ENCODE assay signal across 18 mouse cellular contexts in genomic region chr16:38373941-38374340, GRCm38 (mm10). TPM values are rescaled to one million over a fixed set of nuclear protein-coding genes. Genes with fewer than 3 reads are reported as not detected.
DNase-seq lines count a peak whose midpoint lies in the region; ATAC-seq and TF ChIP-seq lines count a peak whose summit lies in the region.
"Had no signal": no experiment of that assay in that cellular context is flagged by ENCODE, and none has a peak within 500 bp of the region (broad histone marks: within the 10 kb centered on the region; RNA-seq: fewer than 3 reads in every experiment).

No protein-coding gene starts in this region.

- no peak for DNase-seq in hindbrain, embryonic 10.5 days (ENCODE audit: low spot score)
- no peak for DNase-seq in hindbrain, embryonic 14.5 days (ENCODE audit: low spot score)
- peak; percentile 64 for DNase-seq in MEL (ENCODE audit: low read depth, low spot score)
- DNase-seq in thymus, postnatal 0 days (ENCODE audit: low spot score), result no peak
- DNase-seq in embryo, embryonic 9.5 days (ENCODE audit: extremely low spot score), result no peak
- DNase-seq: cerebellum, adult 9-11 months; kidney, postnatal 25 days; lung, adult 18-20 months; spleen, adult 18-20 months had no signal

- peaks cover 74% of the 10 kb centered on the region for H3K36me3 ChIP-seq in erythroblast, embryonic 14.5 days (ENCODE audit: control insufficient read depth)
- no peaks in the 10 kb centered on the region for H3K36me3 ChIP-seq in hindbrain, embryonic 10.5 days
- H3K36me3 ChIP-seq in hindbrain, embryonic 14.5 days (replicated peaks; ENCODE audit: control insufficient read depth, insufficient read depth), result no peaks in the 10 kb centered on the region
- peaks cover 3 to 42% of the 10 kb centered on the region in 2 experiments; a peak in 3 of 4 replicates for H3K36me3 ChIP-seq in MEL (ENCODE audit: control insufficient read depth in 1 of 2, insufficient read depth in 2 of 2, low read length in 2 of 2)
- H3K36me3 ChIP-seq in liver, embryonic 12.5 days, result peaks cover 22% of the 10 kb centered on the region
- H3K36me3 ChIP-seq: embryonic facial prominence, embryonic 12.5 days; hindbrain, embryonic 15.5 days had no signal

- H3K9ac ChIP-seq in hindbrain, embryonic 14.5 days, result no peak overlapping the region
- peak overlapping the region; percentile 80 for H3K9ac ChIP-seq in MEL (ENCODE audit: control insufficient read depth, low read depth, low read length, poor library complexity, severe bottlenecking)
- peak overlapping the region; percentile 70 for H3K9ac ChIP-seq in liver, embryonic 12.5 days
- H3K9ac ChIP-seq: embryonic facial prominence, embryonic 12.5 days; hindbrain, embryonic 15.5 days had no signal

- H3K9me3 ChIP-seq in erythroblast, embryonic 14.5 days (ENCODE audit: control insufficient read depth, low read length), result no peaks in the 10 kb centered on the region
- no peaks in the 10 kb centered on the region for H3K9me3 ChIP-seq in hindbrain, embryonic 10.5 days
- no peaks in the 10 kb centered on the region for H3K9me3 ChIP-seq in hindbrain, embryonic 14.5 days (ENCODE audit: control insufficient read depth, low read length)
- no peaks in the 10 kb centered on the region for H3K9me3 ChIP-seq in MEL (replicated peaks; ENCODE audit: insufficient read depth, low read length)
- H3K9me3 ChIP-seq in liver, embryonic 12.5 days (replicated peaks), result no peaks in the 10 kb centered on the region
- H3K9me3 ChIP-seq: embryonic facial prominence, embryonic 12.5 days; hindbrain, embryonic 15.5 days had no signal

- no peak overlapping the region for H3K4me2 ChIP-seq in hindbrain, embryonic 14.5 days (replicated peaks)
- H3K4me2 ChIP-seq in liver, embryonic 12.5 days, result peak overlapping the region; percentile 70
- H3K4me2 ChIP-seq: embryonic facial prominence, embryonic 12.5 days; hindbrain, embryonic 15.5 days had no signal

- peaks cover 25% of the 10 kb centered on the region for H3K79me2 ChIP-seq in MEL (ENCODE audit: control insufficient read depth, insufficient read depth, low read length, poor library complexity)

- no peak for TF ChIP-seq CTCF in MEL (IDR thresholded peaks at IDR 0.05 in 2 of 3, conservative IDR thresholded peaks at IDR 0.05 in 1 of 3; ENCODE audit: control insufficient read depth in 1 of 3, insufficient read depth in 1 of 3, low read depth in 2 of 3, low read length in 3 of 3, poor library complexity in 1 of 3, severe bottlenecking in 1 of 3)

- H3K4me1 ChIP-seq in erythroblast, embryonic 14.5 days (ENCODE audit: control insufficient read depth), result peaks cover 92% of the 10 kb centered on the region
- H3K4me1 ChIP-seq in hindbrain, embryonic 10.5 days (replicated peaks), result peaks cover 32% of the 10 kb centered on the region
- no peaks in the 10 kb centered on the region for H3K4me1 ChIP-seq in hindbrain, embryonic 14.5 days (replicated peaks; ENCODE audit: control insufficient read depth, insufficient read depth, low read length)
- H3K4me1 ChIP-seq in MEL (ENCODE audit: control insufficient read depth in 1 of 2, insufficient read depth in 2 of 2, low read length in 2 of 2), result peaks cover 23 to 54% of the 10 kb centered on the region in 2 experiments
- peaks cover 90% of the 10 kb centered on the region for H3K4me1 ChIP-seq in liver, embryonic 12.5 days

- no peak for TF ChIP-seq RAD21 in MEL (IDR thresholded peaks at IDR 0.05; ENCODE audit: low read depth, low read length)

- H3K27me3 ChIP-seq in erythroblast, embryonic 14.5 days (ENCODE audit: control insufficient read depth), result no peaks in the 10 kb centered on the region
- no peaks in the 10 kb centered on the region for H3K27me3 ChIP-seq in hindbrain, embryonic 10.5 days (ENCODE audit: insufficient read depth, poor library complexity, severe bottlenecking)
- no peaks in the 10 kb centered on the region for H3K27me3 ChIP-seq in hindbrain, embryonic 14.5 days (ENCODE audit: control insufficient read depth, insufficient read depth, low read length)
- H3K27me3 ChIP-seq in MEL (ENCODE audit: control insufficient read depth in 1 of 2, insufficient read depth in 2 of 2, low read length in 2 of 2), result no peaks in the 10 kb centered on the region
- H3K27me3 ChIP-seq in liver, embryonic 12.5 days (replicated peaks), result no peaks in the 10 kb centered on the region
- H3K27me3 ChIP-seq: embryonic facial prominence, embryonic 12.5 days; hindbrain, embryonic 15.5 days had no signal

- ATAC-seq in erythroblast, adult 5-6 weeks (replicated peaks; ENCODE audit: low FRiP score, poor library complexity, severe bottlenecking), result no peak
- ATAC-seq in hindbrain, embryonic 14.5 days (ENCODE audit: low FRiP score), result no peak
- ATAC-seq in liver, embryonic 12.5 days, result no peak

- peak overlapping the region; percentile 81 for H3K4me3 ChIP-seq in erythroblast, embryonic 14.5 days (replicated peaks)
- H3K4me3 ChIP-seq in hindbrain, embryonic 10.5 days, result peak overlapping the region; percentile 29
- no peak overlapping the region for H3K4me3 ChIP-seq in hindbrain, embryonic 14.5 days (replicated peaks; ENCODE audit: low read length)
- peak overlapping the region; percentile 56 to 60 for H3K4me3 ChIP-seq in MEL (ENCODE audit: control insufficient read depth in 1 of 2, insufficient read depth in 1 of 2, low read depth in 2 of 2, low read length in 2 of 2)
- H3K4me3 ChIP-seq in liver, embryonic 12.5 days, result peak overlapping the region; percentile 63
- H3K4me3 ChIP-seq: embryonic facial prominence, embryonic 12.5 days; hindbrain, embryonic 15.5 days; myocyte had no signal

- WGBS in hindbrain, embryonic 10.5 days, result 83% methylated on average over 16 of the region's 16 CpGs
- 86% methylated on average over 16 of the region's 16 CpGs for WGBS in hindbrain, embryonic 14.5 days
- 76% methylated on average over 16 of the region's 16 CpGs for WGBS in liver, embryonic 12.5 days (ENCODE audit: insufficient replicate concordance)

- no peak overlapping the region for H3K27ac ChIP-seq in hindbrain, embryonic 10.5 days
- H3K27ac ChIP-seq in hindbrain, embryonic 14.5 days, result no peak overlapping the region
- H3K27ac ChIP-seq in MEL (ENCODE audit: control insufficient read depth, low read depth, low read length), result peak overlapping the region; percentile 100
- H3K27ac ChIP-seq in liver, embryonic 12.5 days, result peak overlapping the region; percentile 96
- H3K27ac ChIP-seq: embryonic facial prominence, embryonic 12.5 days; hindbrain, embryonic 15.5 days had no signal

- TF ChIP-seq EP300 in MEL (IDR thresholded peaks at IDR 0.05; ENCODE audit: low read depth in 1 of 2, low read length in 2 of 2), result no peak

- no peak for TF ChIP-seq POLR2A in MEL (IDR thresholded peaks at IDR 0.05; ENCODE audit: control insufficient read depth in 1 of 2, insufficient read depth in 1 of 2, low read depth in 1 of 2, low read length in 2 of 2, poor library complexity in 1 of 2)

RNA-seq across cellular contexts. Expression of gene Popdc2, which starts 11.9 kb away (rescaled TPM):
- polyA plus RNA-seq in erythroblast, embryonic 14.5 days (2012), result 8.1 TPM in 2 replicates
- total RNA-seq in erythroblast, adult 5-6 weeks (2015; ENCODE audit: low replicate concordance), result 24.9 and 26.5 TPM in 2 replicates
- total RNA-seq in erythroblast, adult 5-6 weeks (2017; ENCODE audit: low replicate concordance), result 6.2 and 14.2 TPM in 2 replicates
- 0.68 and 1.6 TPM in 2 replicates for polyA plus RNA-seq in hindbrain, embryonic 10.5 days (2016; fragmentation: Nextera tagmentation; extraction: Ambion mirVana)
- 0.24 and 0.26 TPM in 2 replicates for polyA plus RNA-seq in hindbrain, embryonic 14.5 days (2014; fragmentation: Nextera tagmentation; extraction: Ambion mirVana)
- 15.2 and 17.5 TPM in 2 replicates for total RNA-seq in MEL (2012; rRNA removed)
- polyA plus RNA-seq in MEL (2012; ENCODE audit: insufficient read depth in 1 of 2, insufficient read length in 2 of 2, low read depth in 1 of 2, low replicate concordance in 2 of 2, missing spikeins in 1 of 2), result 10 to 100 TPM in 1 of 2 experiments, not detected in 1; 45.4 TPM
- 20.3 and 24.8 TPM in 2 replicates for polyA plus RNA-seq in liver, embryonic 12.5 days (2016; fragmentation: Nextera tagmentation; extraction: Ambion mirVana)
- polyA plus RNA-seq in thymus, postnatal 0 days (2015; fragmentation: Nextera tagmentation; extraction: Ambion mirVana), result 0.30 and 0.87 TPM in 2 replicates

RNA-seq across cellular contexts. Expression of gene Gm21987, which starts 27.1 kb away (rescaled TPM):
- polyA plus RNA-seq in erythroblast, embryonic 14.5 days (2012), result 142 and 244 TPM in 2 replicates
- total RNA-seq in erythroblast, adult 5-6 weeks (2015; ENCODE audit: low replicate concordance), result not detected in 2 replicates
- not detected in 2 replicates for total RNA-seq in erythroblast, adult 5-6 weeks (2017; ENCODE audit: low replicate concordance)
- polyA plus RNA-seq in hindbrain, embryonic 10.5 days (2016; fragmentation: Nextera tagmentation; extraction: Ambion mirVana), result not detected in 2 replicates
- polyA plus RNA-seq in hindbrain, embryonic 14.5 days (2014; fragmentation: Nextera tagmentation; extraction: Ambion mirVana), result not detected in 2 replicates
- not detected in 2 replicates for total RNA-seq in MEL (2012; rRNA removed)
- polyA plus RNA-seq in MEL (2012; ENCODE audit: insufficient read depth in 1 of 2, insufficient read length in 2 of 2, low read depth in 1 of 2, low replicate concordance in 2 of 2, missing spikeins in 1 of 2), result not detected
- polyA plus RNA-seq in liver, embryonic 12.5 days (2016; fragmentation: Nextera tagmentation; extraction: Ambion mirVana), result not detected in 2 replicates
- polyA plus RNA-seq in thymus, postnatal 0 days (2015; fragmentation: Nextera tagmentation; extraction: Ambion mirVana), result not detected in 2 replicates
- total RNA-seq: megakaryocyte, adult 5-6 weeks had no signal
- polyA plus RNA-seq: brain, embryonic 14.5 days; embryonic facial prominence, embryonic 12.5 days; frontal cortex, adult 2 months; hindbrain, embryonic 15.5 days had no signal

RNA-seq across cellular contexts. Expression of gene Cox17, which starts 27.1 kb away (rescaled TPM):
- 56.0 and 110 TPM in 2 replicates for polyA plus RNA-seq in erythroblast, embryonic 14.5 days (2012)
- 53.5 and 84.5 TPM in 2 replicates for total RNA-seq in erythroblast, adult 5-6 weeks (2015; ENCODE audit: low replicate concordance)
- total RNA-seq in erythroblast, adult 5-6 weeks (2017; ENCODE audit: low replicate concordance), result 93.1 and 317 TPM in 2 replicates
- 142 and 146 TPM in 2 replicates for polyA plus RNA-seq in hindbrain, embryonic 10.5 days (2016; fragmentation: Nextera tagmentation; extraction: Ambion mirVana)
- 74.3 and 97.1 TPM in 2 replicates for polyA plus RNA-seq in hindbrain, embryonic 14.5 days (2014; fragmentation: Nextera tagmentation; extraction: Ambion mirVana)
- 293 and 295 TPM in 2 replicates for total RNA-seq in MEL (2012; rRNA removed)
- polyA plus RNA-seq in MEL (2012; ENCODE audit: insufficient read depth in 1 of 2, insufficient read length in 2 of 2, low read depth in 1 of 2, low replicate concordance in 2 of 2, missing spikeins in 1 of 2), result 100 to 1,000 TPM in 1 of 2 experiments, not detected in 1; 269 TPM
- 404 and 417 TPM in 2 replicates for polyA plus RNA-seq in liver, embryonic 12.5 days (2016; fragmentation: Nextera tagmentation; extraction: Ambion mirVana)
- 322 and 349 TPM in 2 replicates for polyA plus RNA-seq in thymus, postnatal 0 days (2015; fragmentation: Nextera tagmentation; extraction: Ambion mirVana)

RNA-seq across cellular contexts. Expression of gene Maats1, which starts 32.0 kb away (rescaled TPM):
- not detected in 2 replicates for polyA plus RNA-seq in erythroblast, embryonic 14.5 days (2012)
- 0.42 TPM in 1 of 2 replicates, not detected in the other for total RNA-seq in erythroblast, adult 5-6 weeks (2015; ENCODE audit: low replicate concordance)
- total RNA-seq in erythroblast, adult 5-6 weeks (2017; ENCODE audit: low replicate concordance), result not detected in 2 replicates
- 0.60 and 2.0 TPM in 2 replicates for polyA plus RNA-seq in hindbrain, embryonic 10.5 days (2016; fragmentation: Nextera tagmentation; extraction: Ambion mirVana)
- polyA plus RNA-seq in hindbrain, embryonic 14.5 days (2014; fragmentation: Nextera tagmentation; extraction: Ambion mirVana), result 1.2 and 1.5 TPM in 2 replicates
- total RNA-seq in MEL (2012; rRNA removed), result 0.10 TPM in 1 of 2 replicates, not detected in the other
- under 1 TPM in 1 of 2 experiments, not detected in 1; 0.03 TPM for polyA plus RNA-seq in MEL (2012; ENCODE audit: insufficient read depth in 1 of 2, insufficient read length in 2 of 2, low read depth in 1 of 2, low replicate concordance in 2 of 2, missing spikeins in 1 of 2)
- polyA plus RNA-seq in liver, embryonic 12.5 days (2016; fragmentation: Nextera tagmentation; extraction: Ambion mirVana), result 0.05 TPM in 1 of 2 replicates, not detected in the other
- polyA plus RNA-seq in thymus, postnatal 0 days (2015; fragmentation: Nextera tagmentation; extraction: Ambion mirVana), result 0.10 and 0.20 TPM in 2 replicates
- total RNA-seq: megakaryocyte, adult 5-6 weeks had no signal

RNA-seq across cellular contexts. Expression of gene Pla1a, which starts 59.0 kb away (rescaled TPM):
- polyA plus RNA-seq in erythroblast, embryonic 14.5 days (2012), result not detected in 2 replicates
- 3.7 TPM in 1 of 2 replicates, not detected in the other for total RNA-seq in erythroblast, adult 5-6 weeks (2015; ENCODE audit: low replicate concordance)
- 0.28 TPM in 1 of 2 replicates, not detected in the other for total RNA-seq in erythroblast, adult 5-6 weeks (2017; ENCODE audit: low replicate concordance)
- polyA plus RNA-seq in hindbrain, embryonic 10.5 days (2016; fragmentation: Nextera tagmentation; extraction: Ambion mirVana), result 0.10 and 0.27 TPM in 2 replicates
- 0.32 and 0.38 TPM in 2 replicates for polyA plus RNA-seq in hindbrain, embryonic 14.5 days (2014; fragmentation: Nextera tagmentation; extraction: Ambion mirVana)
- not detected in 2 replicates for total RNA-seq in MEL (2012; rRNA removed)
- polyA plus RNA-seq in MEL (2012; ENCODE audit: insufficient read depth in 1 of 2, insufficient read length in 2 of 2, low read depth in 1 of 2, low replicate concordance in 2 of 2, missing spikeins in 1 of 2), result under 1 TPM in 1 of 2 experiments, not detected in 1; 0.04 TPM
- polyA plus RNA-seq in liver, embryonic 12.5 days (2016; fragmentation: Nextera tagmentation; extraction: Ambion mirVana), result 3.4 TPM in 2 replicates
- 2.2 and 2.8 TPM in 2 replicates for polyA plus RNA-seq in thymus, postnatal 0 days (2015; fragmentation: Nextera tagmentation; extraction: Ambion mirVana)

Comparison
In these comparisons a context has a peak if more than half of its experiments do, and no peak if none do; other contexts are left out.
1. H3K27ac ChIP-seq: peak in MEL (single experiment) and liver, embryonic 12.5 days (single experiment); none in hindbrain, embryonic 10.5 days (single experiment) and hindbrain, embryonic 14.5 days (single experiment).
2. RNA of gene Gm21987, which starts 27.1 kb away (polyA plus RNA-seq): 142 to 244 TPM in erythroblast, embryonic 14.5 days; not detected in hindbrain, embryonic 10.5 days, not detected in hindbrain, embryonic 14.5 days, not detected in MEL, not detected in liver, embryonic 12.5 days and not detected in thymus, postnatal 0 days; every median in the first group is over 100 times any median in the second.